Mouse (Mus musculus): ENCODE data around the gene Ocm.

GRCm38 (mm10) chr5:144053450-144053849 is 27.0 kb upstream of the Ocm start:
- no peak for TF ChIP-seq CTCF (conservative IDR thresholded peaks at IDR 0.05; ENCODE audit: insufficient read depth, insufficient read length, low read depth, low read length)
- no peak for TF ChIP-seq POLR2A (IDR thresholded peaks at IDR 0.05; ENCODE audit: low read depth, low read length)
